Mouse (Mus musculus): Measurements from ENCODE around the gene Aoah.

Gene Aoah

DNA sequence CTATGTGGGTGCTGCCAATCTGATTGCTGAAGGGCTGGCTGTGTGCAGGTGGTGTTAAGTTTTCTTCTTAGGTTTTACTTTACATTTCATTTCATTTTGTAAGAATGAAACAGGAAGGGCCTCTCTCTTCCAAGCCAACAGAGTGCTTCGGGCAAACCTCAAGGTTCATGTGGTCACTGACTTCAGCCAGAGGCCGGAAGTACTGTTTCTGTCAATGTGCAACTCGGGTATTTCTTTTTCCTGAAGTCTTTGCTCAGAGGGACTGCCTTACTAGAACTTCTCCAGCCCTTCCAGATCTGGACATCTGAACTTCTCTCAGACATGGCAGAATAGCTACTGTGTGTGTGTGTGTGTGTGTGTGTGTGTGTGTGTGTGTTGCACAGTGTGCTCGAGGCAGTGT is at the start of gene Aoah:
Gene Aoah, plus strand, starts transcription at position 213 of the 400 bp plus-strand sequence.
- DNase-seq (ENCODE audit: extremely low read depth, low read depth, low spot score) = no peak

- DNase-seq (ENCODE audit: extremely low read depth, low read depth, low spot score) = no peak
Measured at GRCm38 (mm10) chr13:20754843-20755242, 39.1 kb upstream of the Aoah start.

GRCm38 (mm10) chr13:20783648-20784047 is 10.3 kb upstream of the Aoah start:
- no peak for DNase-seq (ENCODE audit: extremely low read depth, low read depth, low spot score)

- no peak for DNase-seq (ENCODE audit: extremely low read depth, low read depth, low spot score)
Measured at GRCm38 (mm10) chr13:20784060-20784459, 9.9 kb upstream of the Aoah start.

GRCm38 (mm10) chr13:20785960-20786359 is 8.0 kb upstream of the Aoah start:
- DNase-seq (ENCODE audit: extremely low read depth, low read depth, low spot score) = no peak

DNA sequence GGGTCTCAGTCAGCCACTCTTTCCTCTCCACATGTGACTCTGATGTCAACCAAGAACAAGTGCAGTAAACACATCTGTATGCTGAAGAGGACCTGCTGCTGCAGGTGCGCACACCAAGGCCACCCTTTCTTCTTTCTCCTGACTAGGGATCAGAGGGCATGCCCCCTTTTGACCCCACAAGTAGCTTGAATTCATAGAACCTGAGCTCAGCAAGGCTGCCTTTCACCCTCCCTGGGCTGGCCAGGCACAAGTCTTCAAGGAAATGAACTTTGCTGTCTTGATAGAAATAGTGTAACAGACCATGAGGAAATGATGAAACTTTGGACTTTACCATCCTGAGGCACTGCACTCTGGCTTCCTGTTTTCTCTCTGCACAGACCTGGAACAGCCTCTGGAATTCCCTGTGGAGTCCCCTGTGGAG is 7.1 kb upstream of the Aoah start:
- no peak for DNase-seq (ENCODE audit: extremely low read depth, low read depth, low spot score)

DNA sequence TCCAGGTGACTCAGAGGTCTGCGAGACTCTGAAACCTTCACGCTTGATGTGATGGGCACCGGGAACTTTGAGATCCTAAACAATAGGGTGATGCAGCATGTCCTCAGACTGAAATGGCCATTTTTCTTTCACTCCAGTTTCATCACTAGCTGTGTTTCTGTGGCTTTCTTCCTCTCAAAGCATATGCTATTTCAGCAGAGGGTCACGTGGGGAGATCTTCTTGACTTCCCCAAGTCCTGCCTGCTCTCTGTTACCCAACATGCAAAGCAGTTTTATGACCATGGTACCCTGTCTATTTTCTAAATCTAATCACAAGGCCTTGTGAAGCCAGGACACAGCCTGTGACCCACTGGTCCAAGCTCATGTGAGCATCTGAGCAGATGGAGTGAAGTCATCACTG is 6.0 kb upstream of the Aoah start:
- no peak for DNase-seq (ENCODE audit: extremely low read depth, low read depth, low spot score)

- no peak for DNase-seq (ENCODE audit: extremely low read depth, low read depth, low spot score)
Measured at GRCm38 (mm10) chr13:20796651-20797050, 2.7 kb downstream of the Aoah start.

DNA sequence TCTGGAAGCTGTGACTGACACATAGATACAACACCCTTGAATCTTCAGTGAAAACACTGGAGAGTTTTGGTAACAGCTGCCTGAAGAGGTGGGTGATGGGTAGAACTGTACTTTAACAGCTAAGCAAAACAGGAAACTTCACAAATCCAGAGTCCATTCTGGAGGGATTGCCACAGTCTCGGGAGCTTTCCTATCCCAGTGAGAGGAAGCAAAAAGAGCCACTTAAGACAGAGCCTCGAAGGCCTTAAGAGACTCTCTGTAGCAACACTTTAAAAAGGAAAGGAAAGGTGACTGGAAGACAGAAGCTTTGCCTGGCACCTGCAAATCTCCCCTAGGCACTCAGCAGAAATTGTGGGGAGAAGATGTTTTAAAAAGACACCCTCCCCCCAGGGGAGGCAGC is 4.6 kb downstream of the Aoah start:
- DNase-seq (ENCODE audit: extremely low read depth, low read depth, low spot score) = no peak

DNA sequence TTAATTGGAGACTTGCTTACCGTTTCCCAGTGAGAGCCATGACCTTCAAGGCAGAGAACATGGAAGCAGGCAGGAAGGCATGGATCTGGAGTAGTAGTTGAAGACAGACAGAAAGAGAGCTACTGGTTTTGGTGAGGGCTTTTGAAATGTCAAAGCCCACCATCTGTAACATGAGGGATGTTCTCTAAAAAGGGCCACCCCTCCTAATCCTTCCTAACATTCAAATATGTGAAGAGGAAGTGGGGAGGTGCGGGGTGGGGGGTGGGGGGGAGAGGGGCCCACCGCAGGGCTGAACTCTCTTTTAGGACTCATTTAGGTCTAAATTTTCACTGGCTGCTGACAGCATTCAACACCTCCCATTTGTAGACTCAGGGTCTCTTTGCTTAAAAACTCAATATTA is 5.9 kb downstream of the Aoah start:
- DNase-seq (ENCODE audit: extremely low read depth, low read depth, low spot score) = no peak

GRCm38 (mm10) chr13:20800569-20800968 is 6.7 kb downstream of the Aoah start:
- no peak for DNase-seq (ENCODE audit: extremely low read depth, low read depth, low spot score)

DNA sequence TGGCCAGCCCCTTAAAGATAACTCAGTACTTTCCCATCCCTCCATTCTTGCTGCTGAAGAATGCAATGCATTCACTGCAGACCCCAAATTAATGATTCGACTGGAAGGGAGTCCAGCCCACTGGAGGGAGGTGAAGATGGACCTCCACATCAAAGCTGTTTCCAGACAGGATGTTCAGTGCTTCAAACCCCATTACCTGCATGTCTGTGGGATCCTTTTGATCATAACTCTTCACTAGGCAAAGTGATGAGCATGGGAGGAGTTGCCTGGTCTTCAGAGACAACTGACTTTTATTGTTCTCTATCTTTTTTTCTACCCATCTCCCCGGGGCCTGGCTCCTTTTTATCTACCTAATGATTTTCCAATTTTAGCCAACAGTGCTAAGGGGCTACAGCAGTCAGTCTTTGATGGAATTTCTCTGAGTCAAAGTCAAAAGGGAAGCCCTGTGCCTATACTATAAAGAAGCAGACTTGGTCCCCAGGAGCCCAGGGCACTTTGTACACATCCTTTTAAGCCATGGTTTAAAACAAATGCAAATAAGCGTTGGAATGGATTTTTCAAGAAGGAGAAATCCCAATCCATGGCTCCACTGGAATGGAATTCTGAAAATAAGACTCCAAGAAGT is 18.0 kb downstream of the Aoah start:
- DNase-seq (ENCODE audit: extremely low read depth, low read depth, low spot score) = no peak

GRCm38 (mm10) chr13:20816385-20816784 is 22.5 kb downstream of the Aoah start:
- DNase-seq (ENCODE audit: extremely low read depth, low read depth, low spot score) = no peak

GRCm38 (mm10) chr13:20820712-20821328 is 26.9 kb downstream of the Aoah start:
- DNase-seq (ENCODE audit: extremely low read depth, low read depth, low spot score) = no peak

DNA sequence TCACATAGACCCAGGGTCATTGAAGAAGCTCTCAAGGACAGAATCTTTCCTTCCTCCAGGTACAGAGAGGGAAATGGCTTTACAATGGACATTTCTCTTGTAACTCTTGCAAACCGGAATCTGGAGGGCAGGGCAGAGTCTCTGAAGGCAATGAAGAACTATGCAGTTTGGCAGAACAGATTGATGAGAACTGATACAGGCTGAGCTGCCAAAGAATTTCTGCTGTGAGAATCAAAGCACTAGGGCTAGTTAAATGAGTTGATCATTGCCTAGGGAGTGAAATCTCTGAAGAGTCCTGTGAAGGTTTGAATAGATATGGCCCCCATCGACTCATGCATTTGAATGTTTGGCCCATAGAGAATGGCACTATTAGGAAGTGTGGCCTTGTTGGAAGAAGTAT is 34.8 kb downstream of the Aoah start:
- DNase-seq (ENCODE audit: extremely low read depth, low read depth, low spot score) = no peak

DNA sequence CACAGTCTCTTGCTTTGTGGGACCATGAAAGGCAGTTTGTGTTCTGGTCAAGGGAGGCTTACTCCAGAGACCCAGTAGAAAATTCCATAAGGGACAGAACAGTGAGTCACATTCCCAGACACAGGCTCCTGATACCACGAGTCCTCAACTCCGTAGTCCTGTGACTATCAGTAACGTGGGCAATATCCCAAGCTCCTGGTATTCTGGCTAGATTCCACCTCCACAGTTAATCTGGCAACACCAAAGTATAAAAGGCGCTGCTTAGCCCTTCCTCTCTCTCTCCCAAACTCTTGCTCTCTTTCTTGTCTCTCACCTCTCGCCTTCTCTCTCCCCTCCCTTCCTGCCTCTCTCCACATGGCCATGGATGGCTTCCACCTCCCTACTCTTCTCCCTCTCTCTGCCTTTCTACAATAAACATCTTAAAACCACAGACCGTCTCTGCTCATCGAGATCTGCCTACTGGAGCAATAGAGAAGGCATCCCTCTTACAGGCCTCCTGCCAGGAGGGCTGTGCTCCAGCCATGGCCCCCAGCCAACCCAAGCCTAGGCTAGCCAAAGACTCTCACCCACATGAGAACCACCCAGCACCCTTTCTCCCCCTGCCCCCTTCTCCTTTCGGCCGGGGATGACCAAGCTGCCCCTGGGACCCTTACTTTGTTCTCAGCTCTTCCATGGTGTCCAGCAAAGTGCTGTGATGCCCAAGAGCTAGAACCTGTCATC is 35.4 kb downstream of the Aoah start:
- DNase-seq (ENCODE audit: extremely low read depth, low read depth, low spot score) = no peak

DNA sequence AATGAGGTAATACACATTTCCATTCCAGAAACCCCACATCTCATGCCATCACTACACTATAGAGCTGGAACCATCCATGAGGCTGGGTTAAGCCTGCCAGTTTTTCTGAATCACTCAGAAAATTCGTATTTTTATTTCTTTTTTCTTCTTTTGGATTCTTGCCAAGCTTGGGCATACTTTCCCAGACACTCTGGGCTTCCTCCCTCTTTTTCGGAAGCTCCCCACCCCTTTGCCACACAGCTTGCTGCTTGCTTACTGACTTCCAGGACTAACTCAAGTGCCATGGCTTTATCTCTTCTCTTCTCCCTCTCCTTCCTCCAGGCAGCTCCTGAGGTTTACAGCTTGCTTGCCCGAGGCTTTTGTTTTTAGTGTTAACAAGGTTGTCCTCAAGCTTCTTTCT is 62.0 kb downstream of the Aoah start:
- DNase-seq (ENCODE audit: extremely low read depth, low read depth, low spot score) = no peak

- DNase-seq (ENCODE audit: extremely low read depth, low read depth, low spot score) = no peak
Measured at GRCm38 (mm10) chr13:20899372-20899771, 105.5 kb downstream of the Aoah start.

DNA sequence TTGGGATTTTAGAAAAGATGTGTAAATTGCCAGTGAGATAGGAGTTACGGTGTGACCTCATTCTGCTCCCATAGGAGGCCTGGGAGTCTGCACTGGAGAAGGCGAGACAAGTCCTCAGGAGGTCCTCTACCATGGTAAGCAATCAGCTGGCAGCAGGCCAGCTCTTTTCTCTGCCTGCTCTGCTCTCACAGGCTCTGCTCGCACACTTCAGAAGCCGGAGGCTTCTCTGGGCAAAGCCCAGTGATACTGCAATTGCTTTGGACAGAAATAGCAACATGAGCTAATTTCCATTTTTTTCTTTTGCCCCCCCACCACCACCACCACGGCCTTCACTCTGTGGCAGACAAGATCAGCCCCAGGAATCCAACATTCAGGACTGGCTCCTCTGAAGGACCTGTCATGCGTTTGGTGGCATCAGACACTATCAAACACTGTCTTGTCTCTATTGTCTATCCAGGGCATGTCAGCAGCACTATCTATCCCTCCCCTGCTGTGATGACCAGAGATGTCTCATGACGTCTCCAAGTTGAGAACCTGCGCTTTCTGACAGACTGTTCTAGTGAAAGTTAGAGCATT is 106.6 kb downstream of the Aoah start:
- no peak for DNase-seq (ENCODE audit: extremely low read depth, low read depth, low spot score)

DNA sequence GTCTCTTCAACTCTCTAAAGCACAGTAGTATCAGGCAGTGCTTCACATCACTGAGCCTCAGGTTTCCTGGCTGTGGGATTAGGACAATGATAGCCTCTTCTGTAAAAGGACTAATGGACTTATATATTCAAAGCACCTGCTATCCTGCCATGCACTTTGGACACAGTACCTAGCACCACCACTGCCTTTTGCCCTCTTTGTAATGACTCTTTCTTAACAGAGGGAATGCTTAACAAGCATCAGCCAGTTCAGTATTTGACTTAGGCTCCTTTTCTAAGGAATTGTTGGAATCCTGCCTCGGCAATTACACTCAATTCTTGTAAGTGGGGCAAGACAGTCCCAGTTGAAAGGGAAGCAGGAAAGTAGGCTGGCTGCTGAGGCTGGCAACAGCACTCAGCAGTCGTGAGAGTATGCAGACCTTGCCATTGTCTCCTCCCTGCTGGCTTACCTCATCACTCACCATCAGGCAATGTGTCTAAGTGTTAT is 107.1 kb downstream of the Aoah start:
- DNase-seq (ENCODE audit: extremely low read depth, low read depth, low spot score) = no peak

DNA sequence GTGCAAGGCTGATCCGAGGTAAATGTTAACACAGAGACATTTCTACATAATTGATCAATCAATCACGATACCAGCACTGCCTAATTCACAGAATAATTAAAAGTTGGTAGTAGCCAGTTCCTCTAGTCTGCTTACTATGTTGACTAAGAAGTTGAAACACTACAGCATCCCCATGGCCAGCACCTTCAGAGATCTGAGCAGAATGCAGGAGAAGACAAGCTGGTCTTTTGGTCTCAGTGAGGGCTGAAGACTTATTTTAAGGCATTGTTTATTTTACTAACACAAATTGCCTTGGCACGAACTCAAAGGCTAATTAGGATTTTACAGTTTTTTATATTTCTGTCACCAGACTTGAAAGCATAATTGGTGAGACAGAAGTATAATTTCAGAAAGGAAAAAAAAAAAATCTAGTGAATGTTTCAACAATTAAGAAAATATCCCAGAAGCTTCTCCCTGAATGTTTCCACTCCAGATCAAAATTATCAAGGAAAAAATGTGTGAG is 107.8 kb downstream of the Aoah start:
- no peak for DNase-seq (ENCODE audit: extremely low read depth, low read depth, low spot score)

- no peak for DNase-seq (ENCODE audit: extremely low read depth, low read depth, low spot score)
Measured at GRCm38 (mm10) chr13:20904118-20904517, 110.2 kb downstream of the Aoah start.
